Mouse (Mus musculus): ENCODE measurements around the gene Padi6. TPM values are rescaled to one million over a fixed set of nuclear protein-coding genes. Genes with fewer than 3 reads are reported as not detected.
A peak's percentile ranks its signal among the peaks of the same experiment; 100 is the strongest.

The Padi6 gene
- under 1 TPM in 1 of 2 experiments, not detected in 1; 0.66 TPM for total RNA-seq (2021)
- long read RNA-seq, experiment 1, result 0 reads
- long read RNA-seq, experiment 2, result 0 reads

- DNase-seq (ENCODE audit: low spot score in 2 of 2), result no peak
Observed at GRCm38 (mm10) chr4:140742543-140742942, at the start of gene Padi6. TSS of gene Padi6 (minus strand) at chr4:140742643.

GRCm38 (mm10) chr4:140791071-140791470 lies 48.6 kb upstream of the Padi6 start:
- no peak for DNase-seq (ENCODE audit: low spot score in 2 of 2)

- no peak for DNase-seq (ENCODE audit: low spot score in 2 of 2)
Observed at GRCm38 (mm10) chr4:140789983-140790382, 47.5 kb upstream of the Padi6 start.

- DNase-seq (ENCODE audit: low spot score in 2 of 2), result peak; percentile 23 to 32
Observed at GRCm38 (mm10) chr4:140788983-140789382, 46.5 kb upstream of the Padi6 start.

- no peak for DNase-seq (ENCODE audit: low spot score in 2 of 2)
Observed at GRCm38 (mm10) chr4:140788264-140788663, 45.8 kb upstream of the Padi6 start.

- DNase-seq (ENCODE audit: low spot score in 2 of 2), result no peak
Observed at GRCm38 (mm10) chr4:140787414-140787813, 45.0 kb upstream of the Padi6 start.

- no peak for DNase-seq (ENCODE audit: low spot score in 2 of 2)
Observed at GRCm38 (mm10) chr4:140785217-140785616, 42.8 kb upstream of the Padi6 start.

- DNase-seq (ENCODE audit: low spot score in 2 of 2), result no peak
Observed at GRCm38 (mm10) chr4:140784292-140784945, 42.0 kb upstream of the Padi6 start.

- DNase-seq (ENCODE audit: low spot score in 2 of 2), result no peak
Observed at GRCm38 (mm10) chr4:140782821-140783220, 40.4 kb upstream of the Padi6 start.

GRCm38 (mm10) chr4:140780507-140780906 lies 38.1 kb upstream of the Padi6 start:
- DNase-seq (ENCODE audit: low spot score in 2 of 2), result no peak

GRCm38 (mm10) chr4:140779803-140780397 lies 37.5 kb upstream of the Padi6 start:
- DNase-seq (ENCODE audit: low spot score in 2 of 2), result no peak

- DNase-seq (ENCODE audit: low spot score in 2 of 2), result no peak
Observed at GRCm38 (mm10) chr4:140776623-140777022, 34.2 kb upstream of the Padi6 start.

- no peak for DNase-seq (ENCODE audit: low spot score in 2 of 2)
Observed at GRCm38 (mm10) chr4:140775876-140776275, 33.4 kb upstream of the Padi6 start.

GRCm38 (mm10) chr4:140774893-140775292 lies 32.5 kb upstream of the Padi6 start:
- DNase-seq (ENCODE audit: low spot score in 2 of 2), result no peak

- no peak for DNase-seq (ENCODE audit: low spot score in 2 of 2)
Observed at GRCm38 (mm10) chr4:140774025-140774800, 31.8 kb upstream of the Padi6 start, which contains the start of gene Padi4. TSS of gene Padi4 (minus strand) at chr4:140774236.

GRCm38 (mm10) chr4:140771091-140771490 lies 28.6 kb upstream of the Padi6 start:
- DNase-seq (ENCODE audit: low spot score in 2 of 2), result no peak

GRCm38 (mm10) chr4:140770433-140770832 lies 28.0 kb upstream of the Padi6 start:
- DNase-seq (ENCODE audit: low spot score in 2 of 2), result no peak

- no peak for DNase-seq (ENCODE audit: low spot score in 2 of 2)
Observed at GRCm38 (mm10) chr4:140768973-140769372, 26.5 kb upstream of the Padi6 start.

GRCm38 (mm10) chr4:140765936-140766335 lies 23.5 kb upstream of the Padi6 start:
- DNase-seq (ENCODE audit: low spot score in 2 of 2), result no peak

- peak in 1 of 2 experiments; percentile 39 for DNase-seq (ENCODE audit: low spot score in 2 of 2)
Observed at GRCm38 (mm10) chr4:140763158-140763557, 20.7 kb upstream of the Padi6 start.

GRCm38 (mm10) chr4:140761601-140762000 lies 19.2 kb upstream of the Padi6 start:
- no peak for DNase-seq (ENCODE audit: low spot score in 2 of 2)

- no peak for DNase-seq (ENCODE audit: low spot score in 2 of 2)
Observed at GRCm38 (mm10) chr4:140755811-140756210, 13.4 kb upstream of the Padi6 start.

All from left cerebral cortex, adult 18-20 months (tissue).